Mouse (Mus musculus) regulatory T cell (primary cell): ENCODE results near the gene Paox.

Experiments
- in situ Hi-C: fragments of 300-600 bp; cut with MboI, MseI; formaldehyde crosslinking; loops from one replicate; pipeline ENCODE4 v1.15.1; 2025; ENCODE audit warnings: high pct_unique_total_duplicates

The Paox gene

DNA sequence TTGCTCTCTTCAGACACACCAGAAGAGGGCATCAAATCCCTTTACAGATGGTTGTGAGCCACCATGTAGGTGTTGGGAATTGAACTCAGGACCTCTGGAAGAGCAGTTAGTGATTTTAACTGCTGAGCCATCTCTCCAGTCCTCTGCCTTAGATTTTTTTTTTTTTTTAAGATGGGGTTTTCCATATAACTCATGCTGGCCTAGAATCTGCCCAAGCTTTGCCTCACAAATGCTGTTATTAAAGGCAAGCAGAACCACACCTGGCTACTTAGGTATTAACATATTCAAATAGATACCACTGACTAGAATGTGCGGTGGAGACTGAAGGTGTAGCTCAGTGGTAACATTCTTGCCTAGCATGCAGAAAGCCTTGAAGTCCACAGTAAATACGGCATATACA lies 4.9 kb downstream of the Paox start:
- in situ Hi-C loops: loop anchor here (5.0 kb wide), 1 partner anchor 83 kb away; the partner anchor contains the start of genes Tubgcp2 and Zfp511

DNA sequence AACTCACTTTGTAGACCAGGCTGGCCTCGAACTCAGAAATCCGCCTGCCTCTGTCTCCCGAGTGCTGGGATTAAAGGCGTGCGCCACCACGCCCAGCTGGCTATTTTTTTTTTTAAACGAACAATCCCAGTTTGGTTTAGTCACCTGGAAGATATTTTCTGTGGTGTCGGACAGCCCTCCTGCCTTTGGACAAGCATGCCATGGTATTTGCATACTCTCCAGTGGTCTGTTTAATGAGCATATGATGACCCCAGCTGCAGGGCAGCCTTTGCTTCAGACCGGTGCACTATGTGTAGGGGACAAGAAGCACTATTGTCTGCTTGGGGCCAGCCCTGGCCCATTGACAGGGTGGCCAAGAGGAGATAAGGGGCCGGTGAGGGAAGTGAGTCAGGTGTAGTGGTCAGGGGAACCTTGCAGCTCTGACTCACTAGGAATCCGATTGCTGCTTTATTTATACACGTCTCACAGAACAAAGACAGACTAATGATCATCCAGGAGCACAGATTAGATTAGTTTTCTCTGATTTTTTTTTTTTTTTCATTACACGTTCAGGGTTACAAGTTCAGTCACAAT lies 5.8 kb downstream of the Paox start:
- in situ Hi-C loops: loop anchor here (5.0 kb wide), 1 partner anchor 84 kb away; the partner anchor contains the start of genes Tubgcp2 and Zfp511

DNA sequence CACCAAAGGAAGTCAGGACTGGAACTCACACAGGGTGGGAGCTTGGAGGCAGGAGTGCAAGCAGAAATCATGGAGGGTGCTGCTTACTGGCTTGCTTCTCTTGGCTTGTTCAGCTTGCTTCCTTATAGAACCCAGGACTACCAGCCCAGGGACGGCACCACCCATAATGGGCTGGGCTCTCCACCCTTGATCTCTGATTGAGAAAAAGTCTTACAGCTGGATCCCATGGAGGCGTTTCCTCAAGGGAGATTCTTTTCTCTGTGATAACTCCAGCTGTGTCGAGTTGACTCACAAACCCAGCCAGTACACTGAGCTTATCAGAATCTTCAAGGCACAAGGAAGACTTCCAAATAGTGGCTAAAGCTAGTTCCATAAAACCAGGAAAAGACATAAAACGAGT lies 7.2 kb downstream of the Paox start:
- in situ Hi-C loops: loop anchor here (5.0 kb wide), 1 partner anchor 85 kb away; the partner anchor contains the start of genes Tubgcp2 and Zfp511

DNA sequence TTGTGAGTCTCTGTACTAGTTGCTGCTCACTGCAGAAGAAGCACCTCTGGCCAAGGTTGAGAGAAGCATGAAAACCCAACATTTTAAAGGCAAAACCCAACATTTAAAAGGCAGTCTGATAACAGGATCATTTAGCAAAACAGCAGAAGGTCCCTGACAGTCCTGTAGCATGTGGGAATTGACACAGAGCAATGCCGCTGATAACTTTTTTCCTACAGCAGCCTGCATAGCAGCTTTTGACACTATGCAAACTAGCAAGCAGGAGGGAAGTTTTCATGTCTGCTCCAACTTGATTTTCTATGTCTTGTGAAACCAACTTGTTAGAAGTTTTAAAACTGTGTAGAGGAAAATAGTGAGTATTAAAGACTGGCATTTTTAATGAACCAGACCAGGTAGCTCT lies 8.8 kb downstream of the Paox start:
- in situ Hi-C loops: loop anchor here (5.0 kb wide), 1 partner anchor 87 kb away; the partner anchor contains the start of genes Tubgcp2 and Zfp511

DNA sequence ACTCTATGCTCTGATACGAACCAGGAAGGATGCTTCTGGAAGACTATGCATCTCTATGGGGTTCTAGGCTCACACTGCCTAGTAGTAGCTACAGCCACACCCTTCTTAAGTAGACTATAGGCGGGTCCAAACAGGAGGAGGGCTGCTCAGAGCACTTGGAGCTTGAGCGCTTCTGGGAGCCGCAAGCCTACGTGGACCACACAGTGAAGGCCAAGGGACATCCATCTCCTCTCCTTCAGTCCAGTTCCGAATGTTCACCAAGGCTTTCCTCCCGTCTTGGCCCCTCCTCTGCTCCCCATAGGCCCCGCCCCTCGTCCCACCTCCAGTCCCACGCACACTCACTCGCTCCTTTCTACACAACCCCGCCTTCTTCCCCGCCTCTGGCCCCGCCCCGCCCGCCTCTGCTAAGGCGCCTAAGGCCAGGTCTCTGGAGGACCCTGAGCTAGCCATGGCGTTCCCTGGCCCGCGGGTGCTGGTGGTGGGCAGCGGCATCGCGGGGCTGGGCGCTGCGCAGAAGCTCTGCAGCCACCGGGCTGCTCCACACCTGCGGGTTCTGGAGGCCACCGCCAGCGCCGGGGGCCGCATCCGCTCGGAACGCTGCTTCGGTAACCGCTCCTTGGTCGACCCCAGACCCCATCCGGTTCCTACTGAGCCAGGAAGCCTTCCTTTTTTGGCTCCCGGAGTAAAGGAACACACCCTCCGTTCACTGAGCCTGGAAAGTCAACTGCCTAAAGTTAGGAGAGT lies 9.9 kb downstream of the Paox start:
- in situ Hi-C loops: loop anchor here (25.0 kb wide), 1 partner anchor 1213 kb away; the partner anchor contains the start of gene Bnip3

DNA sequence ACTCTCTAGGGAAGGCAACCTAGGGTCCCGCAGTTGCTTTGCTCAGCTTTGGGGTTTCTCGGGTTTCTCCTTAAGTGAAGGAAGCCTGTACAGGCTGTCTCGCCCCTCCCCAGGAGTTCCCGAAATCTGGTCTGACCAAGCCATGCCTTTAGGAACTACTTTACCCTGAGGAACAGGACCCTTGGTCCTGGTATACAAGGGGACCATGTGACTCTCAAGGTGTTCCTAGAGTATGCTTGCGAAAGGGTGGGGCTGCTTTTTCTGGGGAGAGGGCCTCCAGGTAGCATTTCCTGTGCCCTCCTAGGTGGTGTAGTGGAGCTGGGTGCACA lies 10.4 kb downstream of the Paox start:
- in situ Hi-C loops: loop anchor here (25.0 kb wide), 1 partner anchor 1214 kb away; the partner anchor contains the start of gene Bnip3

DNA sequence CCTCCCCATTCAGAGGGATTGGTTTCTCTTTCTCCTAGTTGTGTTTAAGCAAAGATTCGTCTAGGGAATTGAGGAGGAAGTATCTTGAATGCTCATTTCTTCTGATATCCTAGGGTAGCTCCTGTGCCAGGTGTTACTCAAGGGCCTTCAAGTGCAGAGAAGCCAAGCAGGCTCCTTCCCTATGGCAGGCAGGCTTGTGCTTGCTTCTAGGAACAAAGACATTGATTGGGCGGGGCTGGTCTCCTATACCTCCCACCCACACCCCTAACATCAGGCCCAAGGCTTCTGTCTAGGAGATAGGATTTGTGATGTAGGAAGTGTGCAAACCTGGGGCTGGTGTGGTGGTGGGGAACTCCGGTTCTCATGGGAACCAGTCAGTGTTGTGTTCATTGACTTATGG lies 11.3 kb downstream of the Paox start:
- in situ Hi-C loops: loop anchor here (25.0 kb wide), 1 partner anchor 1215 kb away; the partner anchor contains the start of gene Bnip3

DNA sequence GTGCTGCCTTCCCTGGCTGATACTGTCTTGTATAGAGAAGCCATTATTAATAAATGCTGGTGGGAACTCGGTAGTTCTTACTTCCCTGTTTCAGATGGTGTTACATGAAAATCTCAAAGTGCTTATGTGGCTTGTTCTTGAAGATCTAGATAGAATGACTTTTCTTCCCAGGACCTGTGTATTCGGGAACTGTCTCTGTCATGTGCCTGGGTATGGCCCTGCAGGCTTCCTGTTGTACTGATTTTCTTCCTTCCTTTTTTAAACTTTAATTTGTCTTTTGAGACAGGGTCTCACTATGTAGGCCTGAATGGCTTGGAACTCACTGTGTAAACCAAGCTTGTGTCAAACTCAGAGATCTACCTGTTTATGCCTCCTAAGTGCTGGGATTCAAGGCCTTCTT lies 12.3 kb downstream of the Paox start:
- in situ Hi-C loops: loop anchor here (25.0 kb wide), 1 partner anchor 1216 kb away; the partner anchor contains the start of gene Bnip3

DNA sequence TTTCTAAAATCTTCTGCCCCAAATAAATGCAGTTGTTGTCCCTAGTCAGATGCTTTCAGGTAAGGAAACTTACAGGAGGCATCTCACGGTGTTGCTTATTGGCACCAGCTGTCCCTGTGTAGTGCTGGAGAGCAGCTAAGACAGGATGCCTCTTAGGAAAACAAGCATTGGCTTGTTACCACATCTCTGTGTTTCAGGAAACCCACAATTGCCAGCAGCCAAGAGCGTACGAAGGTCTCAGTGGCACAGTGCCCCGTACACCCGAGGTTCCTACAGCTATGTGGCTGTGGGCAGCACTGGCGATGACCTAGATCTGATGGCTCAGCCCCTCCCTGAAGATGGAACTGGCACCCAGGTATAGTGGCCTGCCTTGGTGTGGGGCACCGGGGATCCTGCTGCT lies 16.6 kb downstream of the Paox start:
- in situ Hi-C loops: loop anchor here (10.0 to 25.0 kb wide), 3 partner anchors 753 to 1303 kb away; partner anchors contain the start of genes Bnip3, Psmd13, Sirt3 and Slc25a22

DNA sequence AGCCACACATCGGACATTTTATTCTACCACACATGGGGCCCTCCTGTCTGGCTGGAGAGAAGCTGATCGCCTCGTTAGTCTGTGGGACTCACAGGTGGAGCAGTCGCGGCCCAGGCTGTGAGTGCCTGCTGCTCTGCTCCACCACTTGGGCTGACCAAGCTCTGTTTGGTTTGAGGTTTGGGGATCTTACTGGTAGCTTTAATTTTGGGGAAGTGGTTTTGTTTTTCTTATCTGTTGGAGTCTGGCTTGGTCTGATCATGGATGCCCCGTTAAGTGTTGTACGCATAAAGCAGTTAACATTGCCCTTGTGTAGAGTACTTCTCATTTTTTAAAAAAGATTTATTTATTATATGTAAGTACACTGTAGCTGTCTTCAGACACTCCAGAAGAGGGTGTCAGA lies 18.4 kb downstream of the Paox start:
- in situ Hi-C loops: loop anchor here (10.0 to 25.0 kb wide), 3 partner anchors 751 to 1301 kb away; partner anchors contain the start of genes Bnip3, Psmd13, Sirt3 and Slc25a22

DNA sequence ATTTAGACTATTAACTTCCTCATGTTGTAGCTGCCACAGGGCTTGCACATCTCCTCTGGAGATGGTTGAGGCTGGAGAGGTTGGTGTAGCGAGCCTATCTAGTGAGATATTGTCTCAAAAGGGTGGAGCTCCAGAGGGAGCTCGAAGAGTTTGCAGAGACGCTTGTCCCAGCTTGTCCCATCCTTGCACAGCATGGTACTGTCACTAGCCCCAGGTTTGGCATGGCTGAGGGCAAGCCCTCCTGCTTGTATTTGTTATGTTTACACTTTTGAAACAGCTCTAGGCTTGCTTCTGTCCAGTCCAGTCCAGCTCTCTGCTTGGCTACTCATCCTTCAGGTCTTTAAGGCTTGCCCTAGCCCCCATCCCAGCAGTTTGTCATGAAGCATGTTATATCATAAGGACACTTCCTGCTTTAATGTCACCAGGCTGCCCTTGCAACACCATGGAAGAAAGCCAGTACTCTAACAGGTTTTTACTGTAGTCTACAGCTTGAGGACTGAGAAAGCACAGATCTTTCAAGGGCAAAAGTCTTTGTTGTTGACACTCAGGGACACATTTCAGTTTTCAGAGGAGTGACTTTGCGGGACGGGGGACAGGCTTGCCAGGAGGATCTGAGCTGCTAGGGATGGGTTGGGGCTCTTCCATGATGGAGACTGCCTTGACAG lies 19.6 kb downstream of the Paox start:
- in situ Hi-C loops: loop anchor here (10.0 to 25.0 kb wide), 3 partner anchors 750 to 1300 kb away; partner anchors contain the start of genes Bnip3, Psmd13, Sirt3 and Slc25a22

DNA sequence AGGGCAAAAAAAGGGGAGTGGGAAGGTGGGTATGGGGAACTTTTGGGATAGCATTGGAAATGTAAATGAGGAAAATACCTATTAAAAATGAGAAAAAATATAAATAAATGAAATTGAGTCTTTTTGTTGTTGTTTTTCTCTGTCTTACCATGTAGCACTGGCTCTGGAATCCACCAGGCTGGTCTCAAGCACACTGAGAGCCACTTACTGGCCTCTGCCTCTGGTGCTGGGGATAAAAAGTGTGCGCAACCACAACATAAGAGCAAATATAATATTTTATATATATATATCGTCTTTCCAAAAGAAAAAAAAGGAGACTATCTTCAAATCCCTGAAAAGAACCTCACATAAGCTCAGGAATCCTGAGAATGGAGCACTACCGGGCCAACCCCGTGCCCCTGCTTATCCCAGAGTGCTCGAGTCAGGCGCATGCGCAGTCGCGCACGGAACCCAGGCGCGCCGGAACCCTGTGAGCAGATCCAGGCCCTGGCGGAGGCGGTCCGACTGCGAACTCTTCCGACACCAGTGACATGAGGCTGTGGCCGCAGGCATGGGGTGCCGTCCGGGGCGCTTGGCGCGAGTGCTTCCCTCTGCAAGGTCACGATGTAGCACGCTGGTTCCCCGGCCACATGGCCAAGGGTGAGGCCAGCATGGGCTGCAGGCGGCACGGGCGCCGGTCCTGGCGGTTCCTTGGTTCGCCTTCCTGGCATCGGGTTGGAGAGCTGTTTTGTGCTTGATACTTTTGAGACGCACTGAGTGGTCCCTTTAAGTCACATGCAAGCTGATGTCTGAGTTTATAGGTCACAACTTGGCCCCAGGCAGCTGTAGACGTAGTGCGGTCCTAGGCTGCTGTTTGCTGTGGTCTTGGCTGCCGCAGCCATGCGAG lies 21.8 kb downstream of the Paox start, which contains the start of gene Mtg1:
Gene Mtg1, plus strand, starts transcription at position 430 of the 886 bp plus-strand sequence.
- in situ Hi-C loops: loop anchor here (10.0 to 25.0 kb wide), 3 partner anchors 747 to 1297 kb away; partner anchors contain the start of genes Bnip3, Psmd13, Sirt3 and Slc25a22

DNA sequence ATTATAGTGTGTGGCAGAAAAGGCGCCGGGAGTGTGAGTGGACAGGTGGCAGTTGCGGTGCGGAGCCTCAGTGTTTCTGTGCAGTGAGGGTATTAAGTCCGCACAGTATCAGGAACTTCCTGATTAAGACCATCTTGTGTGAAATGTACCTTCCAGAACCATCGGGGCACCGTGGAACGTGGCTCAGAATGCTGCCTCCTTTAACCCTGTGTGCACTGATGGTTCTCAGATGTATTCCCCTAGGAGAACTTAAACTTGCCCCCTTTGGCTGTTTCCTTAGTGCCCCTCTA lies 22.4 kb downstream of the Paox start:
- in situ Hi-C loops: loop anchor here (10.0 to 25.0 kb wide), 3 partner anchors 747 to 1297 kb away; partner anchors contain the start of genes Bnip3, Psmd13, Sirt3 and Slc25a22

DNA sequence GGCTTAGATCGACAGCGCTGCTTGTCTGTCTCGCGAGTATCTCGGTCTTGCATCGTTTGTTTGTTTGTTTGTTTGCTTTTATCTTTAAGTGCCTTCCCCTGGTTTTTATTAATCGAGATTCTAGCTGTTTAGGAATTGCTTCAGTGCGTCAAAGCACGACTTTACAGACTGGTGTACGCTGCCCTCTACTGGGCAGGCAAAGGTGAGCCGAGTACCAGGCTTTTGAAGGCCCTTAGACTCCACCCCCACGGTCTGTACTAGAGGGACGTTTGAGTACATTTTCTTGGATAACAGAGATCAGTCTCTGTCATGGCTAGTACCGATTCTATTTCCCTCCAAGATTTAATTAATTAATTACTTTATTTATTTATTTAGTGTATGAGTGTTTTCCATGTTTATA lies 25.8 kb downstream of the Paox start:
- in situ Hi-C loops: loop anchor here (5.0 to 25.0 kb wide), 2 partner anchors 59 to 1229 kb away; partner anchors contain the start of genes Bnip3 and Caly

DNA sequence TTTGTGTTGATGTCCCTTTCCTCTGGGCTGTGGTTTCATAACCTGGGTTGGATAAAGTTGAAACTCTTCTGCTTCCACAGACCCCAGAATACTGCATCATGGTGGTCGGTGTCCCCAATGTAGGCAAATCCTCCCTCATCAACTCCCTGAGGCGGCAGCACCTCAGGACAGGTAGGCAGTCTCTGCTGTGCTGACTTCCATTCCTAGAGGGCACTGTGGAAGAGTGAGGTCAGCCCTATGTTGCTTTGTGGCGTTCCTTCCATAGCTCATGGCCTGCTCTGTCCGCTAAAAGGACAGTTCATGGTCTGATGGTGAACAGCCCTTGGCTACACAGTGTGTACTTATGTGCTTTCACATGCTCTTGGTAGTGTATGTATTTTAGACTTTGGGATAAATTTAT lies 29.0 kb downstream of the Paox start:
- in situ Hi-C loops: loop anchor here (5.0 to 25.0 kb wide), 2 partner anchors 62 to 1232 kb away; partner anchors contain the start of genes Bnip3 and Caly

DNA sequence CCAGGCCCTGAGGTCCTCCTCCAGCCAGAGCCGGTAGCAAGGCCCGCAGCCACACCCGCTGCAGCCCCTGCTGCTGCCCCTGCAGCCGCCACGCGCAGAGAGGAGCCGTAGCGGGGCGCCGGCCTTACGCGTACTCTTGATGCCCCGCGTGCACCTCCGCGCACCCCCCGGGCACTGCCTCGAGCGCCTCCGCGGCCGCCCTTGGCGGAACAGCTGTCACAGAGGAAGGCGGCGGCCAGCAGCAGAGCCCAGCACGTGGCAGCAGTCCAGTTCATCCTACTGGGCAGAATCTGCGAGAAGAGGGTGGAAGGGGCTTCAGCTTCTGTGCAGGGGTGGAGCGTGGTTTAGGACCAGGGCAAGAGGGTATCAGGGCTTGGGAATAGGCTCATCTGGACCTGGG lies 37.8 kb downstream of the Paox start:
- in situ Hi-C loops: no loop called here

DNA sequence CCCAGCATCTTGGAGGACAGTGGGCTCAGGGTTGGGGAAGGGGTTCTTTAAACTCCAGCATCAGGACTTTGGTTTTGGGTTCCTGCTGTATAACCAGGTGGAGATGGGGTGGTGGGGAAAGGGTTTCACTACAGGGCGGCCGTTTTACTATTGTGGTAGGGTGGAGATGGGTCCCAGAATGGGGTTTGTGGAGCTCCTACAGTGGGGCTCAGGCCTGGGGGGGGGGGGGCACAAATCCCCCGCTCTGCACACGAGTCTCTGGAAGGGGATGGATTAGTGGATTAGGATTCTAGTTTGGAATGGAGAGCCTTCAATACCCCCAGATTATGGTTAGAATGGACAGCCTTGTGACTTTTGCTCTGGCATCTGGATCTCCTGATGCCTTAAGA lies 38.2 kb downstream of the Paox start:
- in situ Hi-C loops: no loop called here

DNA sequence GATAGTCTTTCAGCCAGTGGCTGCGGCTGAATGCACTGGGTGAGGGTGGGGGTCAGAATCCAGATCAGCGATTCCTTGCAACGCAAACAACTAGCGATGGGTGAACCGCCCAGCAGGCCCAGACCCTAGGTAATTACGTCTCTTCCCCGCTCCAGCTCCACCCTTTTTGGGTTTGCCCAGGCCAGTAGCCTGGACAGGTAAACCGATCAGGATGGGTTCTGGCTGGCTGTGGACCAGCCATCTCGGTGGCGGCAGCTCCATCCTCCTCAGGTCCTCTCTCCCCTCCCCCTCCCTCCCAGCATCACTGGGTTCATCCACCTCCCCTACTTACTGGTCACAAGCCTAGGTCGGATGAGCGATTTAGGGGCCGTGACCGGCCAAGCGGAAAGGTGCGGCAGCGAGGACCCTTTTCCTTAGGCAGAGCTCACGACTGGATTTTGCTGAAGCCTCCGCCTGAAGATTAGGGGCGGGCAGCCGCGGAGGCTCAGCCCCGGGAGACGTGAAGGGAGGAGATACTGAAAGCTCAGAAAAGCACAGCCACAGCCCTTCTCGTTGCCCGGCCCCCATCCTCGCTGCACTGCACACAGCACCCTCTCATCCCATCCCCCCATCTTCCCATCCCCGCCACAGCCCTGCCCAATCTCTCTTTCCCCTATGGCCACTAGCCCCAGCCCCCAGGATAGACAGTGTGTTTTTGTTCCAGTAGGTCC lies 38.8 kb downstream of the Paox start, which contains the start of gene Sprn:
Gene Sprn, minus strand, starts transcription at position 660 of the 710 bp plus-strand sequence.
- in situ Hi-C loops: no loop called here

DNA sequence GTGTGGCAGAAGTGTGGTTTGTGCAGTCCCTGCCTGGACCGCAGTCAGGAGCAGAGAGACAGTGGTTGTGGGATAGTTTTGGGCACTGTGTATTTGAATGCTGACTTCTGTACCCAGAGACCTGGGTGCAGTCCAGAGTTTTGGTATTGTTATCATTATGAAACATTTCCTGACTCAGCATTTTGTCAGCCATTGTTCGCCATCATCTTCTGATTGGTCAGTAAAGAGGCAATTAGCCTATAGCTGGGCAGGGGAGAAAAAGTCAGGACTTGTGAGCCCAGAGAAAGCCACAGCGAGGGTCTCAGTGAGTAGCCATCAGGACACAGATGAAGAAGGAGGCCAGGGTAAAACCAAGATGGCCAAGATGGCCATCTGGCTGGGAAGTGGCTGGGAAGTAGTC lies 44.8 kb downstream of the Paox start:
- in situ Hi-C loops: no loop called here

DNA sequence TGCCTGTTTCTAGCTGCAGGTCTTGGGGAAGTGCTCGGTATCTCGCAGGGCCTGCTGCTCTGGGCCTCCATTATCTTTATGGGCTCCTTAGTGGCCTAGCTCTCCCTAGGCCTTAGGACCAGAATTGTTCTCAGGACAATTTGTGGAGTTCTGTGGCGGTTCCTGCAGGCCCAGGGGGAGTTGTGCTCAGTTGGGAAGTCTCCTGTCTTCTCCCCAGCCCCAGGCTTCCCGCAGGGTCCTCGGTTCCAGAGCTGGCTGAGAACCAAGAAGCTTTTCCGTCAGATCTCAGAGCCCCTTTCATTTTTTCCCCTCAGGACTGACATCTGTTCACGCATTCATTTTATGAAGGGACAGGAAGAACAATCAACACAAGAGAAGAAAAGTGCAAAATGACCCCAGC lies 49.1 kb downstream of the Paox start, which contains the start of gene Olfr522:
Gene Olfr522, minus strand, starts transcription at position 101 of the 400 bp plus-strand sequence.
- in situ Hi-C loops: no loop called here
